Mouse (Mus musculus) midbrain, embryonic 15.5 days (tissue): ENCODE data around the gene Ubc. TPM values are rescaled to one million over a fixed set of nuclear protein-coding genes. Genes with fewer than 3 reads are reported as not detected.

Source experiments
- ATAC-seq: fragments of 200-750 bp; cut with Nextera tagmentation; replicated peaks from 2 replicates; pipeline ENCODE4 v1.8.0; 2017; ENCODE audit warnings: moderate TSS enrichment
- H3K27ac ChIP-seq: fragments of 300-500 bp; sonication (generic); 2 replicates; pipeline ENCODE4 v1.5.1; 2015; ENCODE audit warnings: mild to moderate bottlenecking, inconsistent platforms
- H3K27me3 ChIP-seq: fragments of 300-500 bp; sonication (generic); replicated peaks from 2 replicates; pipeline ENCODE4 v1.6.1; 2015; ENCODE audit warnings: inconsistent platforms
- H3K36me3 ChIP-seq: fragments of 300-500 bp; sonication (generic); replicated peaks from 2 replicates; pipeline ENCODE4 v1.6.1; 2015; ENCODE audit warnings: inconsistent platforms
- H3K4me1 ChIP-seq: fragments of 300-500 bp; sonication (generic); 2 replicates; pipeline ENCODE4 v1.6.1; 2015; ENCODE audit warnings: inconsistent platforms
- H3K4me2 ChIP-seq: fragments of 300-500 bp; sonication (generic); 2 replicates; pipeline ENCODE4 v1.6.1; 2015; ENCODE audit warnings: inconsistent platforms, mild to moderate bottlenecking, moderate library complexity
- H3K4me3 ChIP-seq: fragments of 300-500 bp; sonication (generic); 2 replicates; pipeline ENCODE4 v1.5.1; 2015; ENCODE audit warnings: mild to moderate bottlenecking, inconsistent platforms
- H3K9ac ChIP-seq: fragments of 300-500 bp; sonication (generic); 2 replicates; pipeline ENCODE4 v1.6.1; 2015; ENCODE audit warnings: mild to moderate bottlenecking, inconsistent platforms
- H3K9me3 ChIP-seq: fragments of 300-500 bp; sonication (generic); 2 replicates; pipeline ENCODE4 v1.6.1; 2016; ENCODE audit warnings: inconsistent platforms
- WGBS: fragments of 180-500 bp; shearing (Covaris S2); methylation state at CpG from one replicate; pipeline ENCODE4 v1.1.7; 2015; ENCODE audit warnings: mixed read lengths; 5-methylcytosine and 5-hydroxymethylcytosine counted together
- polyA plus RNA-seq: library from polyadenylated mRNA; unstranded; fragments of >200 nt; fragmentation: Nextera tagmentation; extraction: Ambion mirVana; gene quantifications from 2 replicates; pipeline ENCODE4 v1.2.1, GENCODE M21; 2015

Ubc gene
- polyA plus RNA-seq, 1 experiment from 2014 or later: 1,496 TPM

DNA sequence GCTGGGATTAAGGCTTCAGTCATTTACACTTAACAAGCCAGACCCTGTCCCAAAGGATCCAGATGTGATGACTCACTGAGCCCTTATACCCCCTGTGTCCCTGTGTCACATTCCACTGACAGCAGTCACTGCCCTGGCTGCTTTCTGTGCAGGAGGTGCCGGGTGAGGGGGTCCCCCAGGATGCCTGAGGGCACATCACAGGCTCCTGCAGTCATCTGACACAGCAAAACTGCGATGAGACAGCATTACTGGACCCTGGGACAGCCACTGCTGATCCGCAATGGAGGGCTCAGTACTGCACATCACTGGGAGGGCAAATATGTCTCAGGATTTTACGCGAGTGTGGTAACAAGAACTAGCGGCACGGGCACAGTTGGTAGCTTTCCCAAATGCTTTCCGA lies 38.9 kb downstream of the Ubc start:
- H3K9ac ChIP-seq: no peak overlapping the region
- H3K4me1 ChIP-seq: peaks cover 7% of the 10 kb centered on the region; the same call in 1 of the 2 replicates
- H3K9me3 ChIP-seq: no peaks in the 10 kb centered on the region
- H3K4me2 ChIP-seq: no peak overlapping the region
- ATAC-seq: no peak
- H3K36me3 ChIP-seq: no peaks in the 10 kb centered on the region
- no peak overlapping the region for H3K4me3 ChIP-seq
- H3K27me3 ChIP-seq: no peaks in the 10 kb centered on the region
- no peak overlapping the region for H3K27ac ChIP-seq
- WGBS: 72% methylated on average over 8 of the region's 8 CpGs

DNA sequence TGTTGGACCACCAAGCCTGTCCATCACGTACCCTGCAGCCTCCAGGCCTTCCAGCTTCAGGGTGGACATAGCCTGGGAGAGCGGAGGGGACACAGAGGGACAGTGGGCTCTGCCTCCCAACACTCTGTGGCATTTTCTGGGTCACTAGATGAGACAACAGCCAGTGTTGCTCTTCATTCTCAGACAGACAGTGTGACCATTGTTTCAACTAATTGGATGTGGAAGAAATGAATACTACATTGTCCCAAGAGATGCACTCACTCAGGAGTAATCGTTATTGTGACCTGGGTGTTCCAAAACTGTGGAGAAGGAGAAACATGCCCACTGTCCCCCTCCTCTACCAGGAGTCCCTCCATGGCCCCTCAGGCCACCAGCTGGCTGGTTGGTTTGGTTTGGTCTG lies 40.6 kb downstream of the Ubc start:
- H3K36me3 ChIP-seq: no peaks in the 10 kb centered on the region
- no peak overlapping the region for H3K27ac ChIP-seq
- H3K9ac ChIP-seq: no peak overlapping the region
- 77% methylated on average over 3 of the region's 3 CpGs for WGBS
- H3K4me3 ChIP-seq: no peak overlapping the region
- H3K4me2 ChIP-seq: no peak overlapping the region
- no peaks in the 10 kb centered on the region for H3K4me1 ChIP-seq
- H3K27me3 ChIP-seq: no peaks in the 10 kb centered on the region
- H3K9me3 ChIP-seq: no peaks in the 10 kb centered on the region
- ATAC-seq: no peak

DNA sequence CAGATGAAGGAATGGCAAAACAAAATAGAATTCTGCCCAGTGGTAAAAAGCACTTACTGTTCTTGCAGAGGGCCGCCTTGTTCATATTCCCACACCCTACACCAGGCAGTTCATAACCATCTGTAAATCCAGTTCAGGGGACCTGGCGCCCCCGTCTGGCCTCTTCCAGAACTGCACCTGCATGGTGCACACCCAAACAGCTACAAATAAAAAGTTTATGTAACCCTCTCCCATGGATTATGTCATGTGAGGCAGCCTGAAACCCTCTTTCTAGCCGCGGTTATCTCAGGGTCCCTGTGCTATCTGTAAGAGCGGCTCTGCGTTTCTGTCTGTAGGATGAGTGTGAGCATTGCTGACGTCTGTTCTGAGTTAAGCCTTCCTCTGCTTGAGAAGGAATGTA lies 41.5 kb downstream of the Ubc start:
- 42% methylated on average over 8 of the region's 8 CpGs for WGBS
- ATAC-seq: no peak
- H3K4me1 ChIP-seq: no peaks in the 10 kb centered on the region

DNA sequence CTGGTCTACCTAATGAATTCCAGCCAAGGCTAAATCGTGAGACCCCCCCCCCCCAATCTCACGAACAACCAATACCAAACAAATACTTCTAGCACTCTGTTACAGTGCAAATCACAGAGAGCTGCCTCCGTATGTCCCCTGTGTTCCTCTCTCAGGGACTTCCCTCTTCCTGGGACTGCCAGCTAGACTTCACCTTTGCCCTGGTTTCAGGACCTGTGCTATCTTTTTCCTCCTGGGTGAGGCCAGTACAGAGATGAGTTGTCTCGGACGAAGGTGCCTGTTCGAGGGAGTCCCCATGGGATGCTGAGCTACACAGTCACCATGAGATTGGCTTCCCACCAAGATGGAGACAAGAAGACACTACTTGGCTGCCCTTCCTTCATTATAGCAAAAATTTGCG lies 41.9 kb downstream of the Ubc start:
- Histone ChIP-seq H3K9me3 (no peaks in the 10 kb centered on the region), H3K36me3 (no peaks in the 10 kb centered on the region), H3K27me3 (no peaks in the 10 kb centered on the region), H3K27ac (no peak overlapping the region), H3K4me2 (no peak overlapping the region), H3K4me1 (no peaks in the 10 kb centered on the region), H3K9ac (no peak overlapping the region), H3K4me3 (no peak overlapping the region)
- no peak for ATAC-seq
- WGBS: 79% methylated on average over 7 of the region's 7 CpGs

More for the DNA sequence above, 41.5 kb downstream of the Ubc start:
- no peaks in the 10 kb centered on the region for H3K27me3 ChIP-seq
- no peak overlapping the region for H3K27ac ChIP-seq
- H3K9ac ChIP-seq: no peak overlapping the region
- H3K4me3 ChIP-seq: no peak overlapping the region
- no peaks in the 10 kb centered on the region for H3K36me3 ChIP-seq
- no peaks in the 10 kb centered on the region for H3K9me3 ChIP-seq
- no peak overlapping the region for H3K4me2 ChIP-seq

DNA sequence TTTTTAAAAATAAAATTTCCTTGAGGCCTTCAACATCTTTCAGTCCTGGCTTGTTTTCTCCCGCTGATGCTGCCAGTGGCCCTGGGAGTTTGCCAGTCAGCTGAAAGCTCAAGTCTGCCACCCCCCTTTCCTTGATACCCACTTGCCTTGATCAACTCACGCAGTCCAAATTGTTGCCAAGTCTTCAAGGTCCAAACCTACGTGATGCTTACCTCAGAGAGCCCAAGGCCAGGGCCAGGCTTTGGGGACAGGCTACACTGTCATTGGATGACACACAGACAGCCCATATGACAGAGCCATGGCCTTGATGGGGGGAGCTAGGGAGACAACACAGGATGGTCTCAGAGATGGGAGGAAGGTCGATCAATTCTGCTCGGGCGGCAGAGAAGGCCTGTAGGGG lies 45.7 kb downstream of the Ubc start:
- 92% methylated on average over 6 of the region's 6 CpGs for WGBS
- Histone ChIP-seq H3K4me3 (no peak overlapping the region), H3K4me2 (no peak overlapping the region), H3K9me3 (no peaks in the 10 kb centered on the region), H3K36me3 (no peaks in the 10 kb centered on the region), H3K27me3 (no peaks in the 10 kb centered on the region), H3K27ac (no peak overlapping the region), H3K9ac (no peak overlapping the region), H3K4me1 (peaks cover 20% of the 10 kb centered on the region)
- no peak for ATAC-seq

DNA sequence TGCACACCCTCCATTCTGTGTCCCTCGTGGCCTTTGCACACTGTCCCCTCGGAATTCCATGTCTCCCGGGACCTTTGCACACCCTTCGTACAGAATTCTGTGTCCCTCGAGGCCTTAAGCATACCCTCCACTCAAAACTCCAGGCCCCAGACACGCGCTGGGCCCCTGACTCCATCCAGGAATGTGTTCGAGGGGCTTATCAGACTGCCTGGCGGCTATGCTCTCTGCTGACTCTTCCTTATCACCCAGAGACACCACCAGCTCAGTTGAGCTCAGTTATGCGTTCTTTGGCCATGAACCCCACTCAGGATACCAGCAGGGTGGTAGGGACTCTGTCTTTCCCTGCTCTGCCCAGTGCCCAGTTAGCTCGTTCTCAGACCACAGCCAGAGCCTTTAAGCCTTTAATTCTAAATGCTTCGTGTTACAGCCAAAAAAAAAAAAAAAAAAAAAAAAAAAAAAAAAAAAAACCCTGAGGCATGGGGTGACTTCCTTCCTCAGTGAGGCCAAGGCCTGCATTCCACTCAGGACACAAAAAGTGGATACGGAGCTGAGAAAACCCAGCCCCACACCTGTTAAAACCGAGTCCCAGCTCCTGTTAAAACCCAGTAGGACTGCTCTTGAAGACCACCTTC lies 48.4 kb downstream of the Ubc start:
- H3K4me1 ChIP-seq: peaks cover 28% of the 10 kb centered on the region
- peak overlapping the region; percentile 49; the same call in 1 of the 2 replicates for H3K9ac ChIP-seq
- H3K4me3 ChIP-seq: peak overlapping the region; percentile 61
- H3K4me2 ChIP-seq: peak overlapping the region; percentile 94
- H3K27me3 ChIP-seq: no peaks in the 10 kb centered on the region
- no peaks in the 10 kb centered on the region for H3K36me3 ChIP-seq
- no peak overlapping the region for H3K27ac ChIP-seq
- H3K9me3 ChIP-seq: no peaks in the 10 kb centered on the region
- WGBS: 63% methylated on average over 14 of the region's 14 CpGs
- no peak for ATAC-seq

DNA sequence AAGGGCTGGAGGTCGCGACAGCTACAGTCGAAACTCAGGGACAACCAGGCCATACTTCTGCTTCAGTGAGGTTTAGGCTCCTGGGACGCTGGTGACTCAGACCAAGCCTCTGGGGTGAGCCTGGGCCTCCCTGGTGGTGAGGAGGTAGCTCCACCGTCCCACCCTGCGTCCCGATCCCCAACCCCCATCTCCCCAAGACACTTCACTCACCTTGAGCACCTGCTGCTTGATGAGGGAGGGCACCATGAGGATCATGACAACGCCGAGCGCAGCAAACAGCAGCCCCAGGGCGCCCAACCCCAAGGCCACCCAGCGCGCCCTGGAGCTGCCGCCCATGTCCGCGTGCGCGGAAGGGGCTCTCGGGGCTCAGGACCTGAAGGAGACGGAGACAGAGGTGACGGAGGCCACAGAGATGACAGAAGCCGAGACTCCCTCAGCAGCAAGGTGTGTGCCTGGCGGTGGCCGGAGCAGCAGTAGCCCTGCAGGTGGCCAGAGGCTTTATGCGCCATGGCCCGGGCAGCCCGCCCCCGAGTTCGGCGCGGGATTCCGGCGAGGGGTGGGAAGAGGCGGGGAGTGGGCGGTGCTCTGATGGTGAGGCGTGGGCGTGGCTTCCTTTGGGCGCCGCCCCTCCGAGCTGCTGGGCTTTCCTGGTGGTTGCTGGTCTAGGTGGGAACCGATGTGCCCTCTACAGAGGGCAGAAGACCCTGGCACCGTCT lies 49.3 kb downstream of the Ubc start, which contains the start of gene Scarb1:
TSS of gene Scarb1 (minus strand) at position 548 of the 716 bp plus-strand sequence.
- H3K4me2 ChIP-seq: peak within 1 kb of the TSS; percentile 94
- ATAC-seq: peak; percentile 85
- H3K27ac ChIP-seq: no peak within 1 kb of the TSS
- H3K27me3 ChIP-seq: no peaks in the 10 kb centered on the region
- H3K4me1 ChIP-seq: peaks cover 28% of the 10 kb centered on the region
- peak within 1 kb of the TSS; percentile 61 for H3K4me3 ChIP-seq
- peak within 1 kb of the TSS; percentile 49 for H3K9ac ChIP-seq
- no peaks in the 10 kb centered on the region for H3K36me3 ChIP-seq
- no peaks in the 10 kb centered on the region for H3K9me3 ChIP-seq
- under 1% methylated on average over 41 of the region's 42 CpGs for WGBS

DNA sequence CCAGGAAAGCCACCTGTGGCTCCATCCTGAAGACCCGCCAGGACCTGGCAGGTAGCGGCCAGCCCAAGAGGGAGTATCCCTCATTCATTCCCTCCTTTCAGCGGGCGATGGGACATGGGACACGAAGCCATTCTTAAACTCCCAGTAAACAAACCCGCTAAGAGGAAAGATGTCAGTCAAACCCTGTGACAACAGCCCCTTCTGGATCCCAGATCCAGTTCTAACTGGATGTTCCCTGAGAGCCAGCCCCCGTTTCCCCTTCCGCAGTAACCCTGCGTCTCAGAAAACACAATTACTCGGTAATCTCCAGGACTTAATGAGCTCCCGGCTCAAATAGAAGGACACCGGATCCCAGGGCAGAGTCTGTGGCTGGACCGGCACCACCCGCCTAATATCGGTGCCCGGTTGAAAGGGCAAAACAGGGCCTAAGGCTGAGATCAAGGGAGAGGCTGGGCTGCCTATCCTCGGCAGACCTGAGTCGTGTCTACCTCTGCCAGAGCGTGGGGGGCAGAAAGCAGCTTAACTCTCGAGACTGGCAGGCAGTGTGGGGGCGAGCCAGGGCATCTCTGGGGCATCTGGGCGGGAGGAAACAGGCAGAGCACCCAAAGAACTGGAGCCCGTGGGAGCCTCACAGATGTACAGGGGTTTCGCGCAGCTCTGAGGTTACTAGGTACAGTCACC lies 50.0 kb downstream of the Ubc start:
- 2% methylated on average over 25 of the region's 25 CpGs for WGBS
- H3K27me3 ChIP-seq: no peaks in the 10 kb centered on the region
- peak; percentile 34; the same call in 1 of the 2 replicates for ATAC-seq
- peaks cover 28% of the 10 kb centered on the region for H3K4me1 ChIP-seq
- no peak overlapping the region for H3K27ac ChIP-seq
- H3K36me3 ChIP-seq: no peaks in the 10 kb centered on the region
- H3K9me3 ChIP-seq: no peaks in the 10 kb centered on the region
- H3K4me2 ChIP-seq: peak overlapping the region; percentile 94
- H3K4me3 ChIP-seq: peak overlapping the region; percentile 61
- peak overlapping the region; percentile 49 for H3K9ac ChIP-seq

DNA sequence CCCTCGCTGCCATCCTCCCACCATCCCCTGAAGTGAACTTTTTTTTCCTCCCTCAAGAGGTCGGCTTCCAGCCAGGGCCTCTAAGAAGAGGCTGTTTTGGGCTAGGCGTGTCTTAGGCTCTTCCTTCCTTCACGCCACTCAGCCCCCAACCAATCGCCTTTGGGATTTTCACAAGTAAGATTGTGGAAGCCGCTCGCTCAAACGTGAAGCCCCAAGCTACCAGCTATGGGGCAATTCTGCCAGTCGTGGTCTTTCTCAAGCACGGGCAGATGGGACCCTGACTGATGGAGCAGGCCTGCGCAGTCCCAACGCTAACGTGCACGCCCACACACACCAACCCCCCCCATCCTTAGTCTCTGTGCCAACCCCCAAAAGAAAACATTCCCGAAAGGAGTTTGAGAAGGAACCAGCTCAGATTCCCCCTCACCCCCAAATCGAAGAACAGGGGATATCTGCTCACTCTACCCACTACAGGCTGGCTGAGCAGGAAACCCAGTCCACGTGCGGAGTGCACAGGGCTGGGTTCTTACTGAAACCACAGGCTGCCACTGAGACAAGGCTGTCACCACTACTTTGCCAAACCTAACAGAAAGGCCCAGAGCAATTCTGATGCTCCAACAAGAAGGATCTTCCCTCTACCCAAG lies 50.8 kb downstream of the Ubc start:
- no peak for ATAC-seq
- no peaks in the 10 kb centered on the region for H3K27me3 ChIP-seq
- peak overlapping the region; percentile 61 for H3K4me3 ChIP-seq
- H3K27ac ChIP-seq: no peak overlapping the region
- no peak overlapping the region for H3K9ac ChIP-seq
- H3K36me3 ChIP-seq: no peaks in the 10 kb centered on the region
- 7% methylated on average over 18 of the region's 18 CpGs for WGBS
- peak overlapping the region; percentile 94 for H3K4me2 ChIP-seq
- peaks cover 28% of the 10 kb centered on the region for H3K4me1 ChIP-seq
- no peaks in the 10 kb centered on the region for H3K9me3 ChIP-seq

DNA sequence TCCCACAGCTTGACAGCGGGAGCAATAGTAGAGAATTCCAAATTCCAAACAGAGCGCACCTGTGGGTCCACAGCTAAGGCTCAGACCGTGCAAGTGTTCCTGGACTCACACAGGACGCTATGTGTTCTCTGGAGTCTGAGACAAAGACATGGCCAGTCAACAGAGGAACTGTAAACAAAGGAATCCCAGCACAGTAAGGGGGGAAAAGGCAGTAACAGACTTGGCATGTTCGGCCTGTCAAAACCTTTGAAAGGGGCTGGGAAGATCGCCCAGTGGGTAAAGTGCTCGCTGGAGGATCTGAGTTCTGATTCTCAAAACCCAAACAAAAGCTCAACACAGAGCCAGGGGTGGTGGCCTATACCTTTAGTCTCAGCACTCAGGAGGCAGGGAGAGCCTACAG lies 52.5 kb downstream of the Ubc start:
- no peaks in the 10 kb centered on the region for H3K27me3 ChIP-seq
- no peak overlapping the region for H3K9ac ChIP-seq
- ATAC-seq: no peak
- H3K27ac ChIP-seq: no peak overlapping the region
- 60% methylated on average over 7 of the region's 7 CpGs for WGBS
- H3K4me1 ChIP-seq: peaks cover 28% of the 10 kb centered on the region
- no peak overlapping the region for H3K4me2 ChIP-seq
- H3K4me3 ChIP-seq: no peak overlapping the region
- no peaks in the 10 kb centered on the region for H3K9me3 ChIP-seq
- H3K36me3 ChIP-seq: no peaks in the 10 kb centered on the region

DNA sequence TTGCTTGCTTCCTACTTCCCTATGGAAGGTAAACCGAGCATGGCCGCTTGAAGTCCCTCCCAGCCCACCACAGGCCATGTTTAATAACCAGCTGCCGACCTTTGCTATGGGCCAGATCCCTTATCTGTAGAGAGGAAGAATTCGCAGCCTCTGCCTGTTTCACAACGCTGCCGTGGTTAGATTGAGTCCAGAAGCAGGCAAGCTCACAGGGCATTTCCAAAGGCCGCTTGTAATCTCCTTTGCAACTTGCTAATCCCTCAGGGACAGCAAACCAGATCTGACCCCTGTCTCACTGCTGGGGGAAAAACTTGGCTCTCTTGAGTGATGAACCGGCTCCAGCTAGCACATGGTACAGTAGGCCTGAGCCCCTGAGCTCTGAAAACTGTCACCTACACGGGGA lies 53.0 kb downstream of the Ubc start:
- Histone ChIP-seq H3K27me3 (no peaks in the 10 kb centered on the region), H3K4me1 (peaks cover 28% of the 10 kb centered on the region), H3K4me3 (no peak overlapping the region), H3K9me3 (no peaks in the 10 kb centered on the region), H3K36me3 (no peaks in the 10 kb centered on the region), H3K27ac (no peak overlapping the region), H3K9ac (no peak overlapping the region), H3K4me2 (no peak overlapping the region)
- no peak for ATAC-seq
- 35% methylated on average over 9 of the region's 9 CpGs for WGBS
